Mouse (Mus musculus): ENCODE measurements around the gene Dmpk.
A peak's percentile ranks its signal among the peaks of the same experiment; 100 is the strongest.

- peak; percentile 43 for TF ChIP-seq CTCF (IDR thresholded peaks at IDR 0.05; ENCODE audit: low read depth)
- TF ChIP-seq EP300 (IDR thresholded peaks at IDR 0.05; ENCODE audit: low read depth), result no peak
Observed at GRCm38 (mm10) chr7:19074494-19074893, 9.2 kb upstream of the Dmpk start.

All from liver, postnatal 0 days (tissue).